Mouse (Mus musculus): Measurements from ENCODE around the gene Mapkap1. TPM values are rescaled to one million over a fixed set of nuclear protein-coding genes. Genes with fewer than 3 reads are reported as not detected.

Gene Mapkap1
- polyA plus RNA-seq, 1 experiment from 2014 or later: 74.6 TPM

- no peak overlapping the region for H3K4me2 ChIP-seq (ENCODE audit: low read depth, low read length)
- H3K27ac ChIP-seq (ENCODE audit: low read length): no peak overlapping the region
- 65% methylated on average over 7 of the region's 7 CpGs for WGBS
- ATAC-seq (ENCODE audit: low read depth): no peak
- H3K4me1 ChIP-seq (replicated peaks; ENCODE audit: control insufficient read depth, insufficient read depth, low read length): peaks cover 32% of the 10 kb centered on the region
- H3K4me3 ChIP-seq (ENCODE audit: low read length): no peak overlapping the region
- no peak overlapping the region for H3K9ac ChIP-seq (ENCODE audit: low read length)
- no peaks in the 10 kb centered on the region for H3K27me3 ChIP-seq (ENCODE audit: control insufficient read depth, insufficient read depth, low read depth, low read length)
- H3K9me3 ChIP-seq (ENCODE audit: control insufficient read depth, low read length): no peaks in the 10 kb centered on the region
- H3K36me3 ChIP-seq (ENCODE audit: control insufficient read depth, insufficient read depth, low read length): no peaks in the 10 kb centered on the region
Observed at GRCm38 (mm10) chr2:34549469-34549868, 142.9 kb downstream of the Mapkap1 start.

DNA sequence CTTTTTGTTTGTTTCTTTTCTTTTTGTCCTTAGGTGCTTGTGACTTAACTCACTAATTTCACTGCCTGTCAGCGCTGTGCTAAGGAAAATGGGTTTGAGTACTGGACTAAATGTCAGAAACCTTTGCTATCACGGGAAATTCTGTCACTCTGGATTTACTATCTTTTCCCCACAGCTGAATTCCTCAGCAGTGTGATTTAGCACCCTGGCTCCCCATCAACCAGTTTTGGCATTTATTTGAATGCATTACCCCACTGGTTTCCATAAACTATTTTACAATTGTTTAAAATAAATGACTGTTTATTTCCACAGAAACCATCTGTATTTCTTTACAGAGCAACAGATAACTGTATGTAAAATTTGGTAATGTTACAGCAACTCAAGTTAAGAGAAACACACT, 146.2 kb downstream of the Mapkap1 start:
- no peak overlapping the region for H3K4me3 ChIP-seq (ENCODE audit: low read length)
- H3K9ac ChIP-seq (ENCODE audit: low read length): no peak overlapping the region
- 42% methylated on average over 2 of the region's 2 CpGs for WGBS
- no peaks in the 10 kb centered on the region for H3K9me3 ChIP-seq (ENCODE audit: control insufficient read depth, low read length)
- peak; percentile 40 for ATAC-seq (ENCODE audit: low read depth)
- no peak overlapping the region for H3K27ac ChIP-seq (ENCODE audit: low read length)
- H3K4me2 ChIP-seq (ENCODE audit: low read depth, low read length): 0 out of 2 replicates have a peak overlapping the region, but pooled peaks have one; percentile 6
- H3K27me3 ChIP-seq (ENCODE audit: control insufficient read depth, insufficient read depth, low read depth, low read length): no peaks in the 10 kb centered on the region
- H3K4me1 ChIP-seq (replicated peaks; ENCODE audit: control insufficient read depth, insufficient read depth, low read length): peaks cover 21% of the 10 kb centered on the region
- H3K36me3 ChIP-seq (ENCODE audit: control insufficient read depth, insufficient read depth, low read length): no peaks in the 10 kb centered on the region

GRCm38 (mm10) chr2:34553580-34554231, 147.1 kb downstream of the Mapkap1 start:
- WGBS: 39% methylated on average over 6 of the region's 6 CpGs
- H3K4me3 ChIP-seq (ENCODE audit: low read length): no peak overlapping the region

GRCm38 (mm10) chr2:34560146-34560545, 153.6 kb downstream of the Mapkap1 start:
- Histone ChIP-seq H3K27ac (ENCODE audit: low read length) (no peak overlapping the region), H3K9me3 (ENCODE audit: control insufficient read depth, low read length) (no peaks in the 10 kb centered on the region), H3K4me3 (ENCODE audit: low read length) (no peak overlapping the region), H3K4me2 (ENCODE audit: low read depth, low read length) (no peak overlapping the region), H3K27me3 (ENCODE audit: control insufficient read depth, insufficient read depth, low read depth, low read length) (no peaks in the 10 kb centered on the region), H3K36me3 (ENCODE audit: control insufficient read depth, insufficient read depth, low read length) (no peaks in the 10 kb centered on the region), H3K9ac (ENCODE audit: low read length) (no peak overlapping the region), H3K4me1 (replicated peaks; ENCODE audit: control insufficient read depth, insufficient read depth, low read length) (no peaks in the 10 kb centered on the region)
- 77% methylated on average over 5 of the region's 5 CpGs for WGBS
- ATAC-seq (ENCODE audit: low read depth): no peak

More at GRCm38 (mm10) chr2:34553580-34554231, 147.1 kb downstream of the Mapkap1 start:
- Histone ChIP-seq H3K36me3 (ENCODE audit: control insufficient read depth, insufficient read depth, low read length) (no peaks in the 10 kb centered on the region), H3K4me1 (replicated peaks; ENCODE audit: control insufficient read depth, insufficient read depth, low read length) (peaks cover 21% of the 10 kb centered on the region), H3K9me3 (ENCODE audit: control insufficient read depth, low read length) (no peaks in the 10 kb centered on the region), H3K4me2 (ENCODE audit: low read depth, low read length) (no peak overlapping the region), H3K27me3 (ENCODE audit: control insufficient read depth, insufficient read depth, low read depth, low read length) (no peaks in the 10 kb centered on the region), H3K9ac (ENCODE audit: low read length) (no peak overlapping the region), H3K27ac (ENCODE audit: low read length) (peak overlapping the region; percentile 18; the same call in 1 of the 2 replicates)
- peak; percentile 72 for ATAC-seq (ENCODE audit: low read depth)

DNA sequence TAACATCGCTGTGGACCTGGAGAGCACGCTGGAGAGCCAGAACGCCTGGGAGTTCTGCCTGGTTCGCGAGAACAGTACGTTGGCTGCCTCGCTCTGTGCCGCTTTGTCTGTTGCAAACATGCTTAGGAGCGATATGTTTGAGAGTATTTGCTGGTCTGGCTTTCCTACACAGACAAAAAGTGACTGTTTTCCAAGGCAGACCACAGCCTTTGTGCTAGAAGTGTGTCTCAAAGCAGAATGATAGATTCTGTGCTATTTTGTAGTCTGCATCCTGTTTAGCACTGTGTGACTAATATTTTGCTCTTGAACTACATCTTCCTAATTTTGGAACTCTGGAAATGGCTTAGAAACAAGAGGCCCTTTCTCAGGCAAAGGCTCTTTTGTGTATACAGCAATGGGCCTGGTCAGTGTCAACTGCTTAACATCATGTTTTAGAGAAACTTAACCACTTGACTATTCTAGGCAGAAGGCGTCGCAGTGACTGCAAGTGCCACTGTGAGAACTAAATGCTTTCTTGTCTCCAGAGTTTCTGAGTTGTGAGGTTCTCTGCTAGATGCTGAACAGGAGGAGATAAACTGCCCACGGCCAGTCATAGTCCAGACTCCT, 156.6 kb downstream of the Mapkap1 start:
- WGBS: 63% methylated on average over 12 of the region's 12 CpGs
- ATAC-seq (ENCODE audit: low read depth): no peak
- H3K27ac ChIP-seq (ENCODE audit: low read length): no peak overlapping the region; the same call in 1 of the 2 replicates

GRCm38 (mm10) chr2:34563865-34564264, 157.3 kb downstream of the Mapkap1 start:
- ATAC-seq (ENCODE audit: low read depth): no peak
- Histone ChIP-seq H3K4me2 (ENCODE audit: low read depth, low read length) (no peak overlapping the region), H3K27ac (ENCODE audit: low read length) (no peak overlapping the region), H3K9me3 (ENCODE audit: control insufficient read depth, low read length) (no peaks in the 10 kb centered on the region), H3K4me3 (ENCODE audit: low read length) (no peak overlapping the region), H3K9ac (ENCODE audit: low read length) (no peak overlapping the region), H3K4me1 (replicated peaks; ENCODE audit: control insufficient read depth, insufficient read depth, low read length) (peaks cover 3% of the 10 kb centered on the region; the same call in 1 of the 2 replicates), H3K27me3 (ENCODE audit: control insufficient read depth, insufficient read depth, low read depth, low read length) (no peaks in the 10 kb centered on the region), H3K36me3 (ENCODE audit: control insufficient read depth, insufficient read depth, low read length) (no peaks in the 10 kb centered on the region)

More for the DNA sequence above, 156.6 kb downstream of the Mapkap1 start:
- Histone ChIP-seq H3K27me3 (ENCODE audit: control insufficient read depth, insufficient read depth, low read depth, low read length) (no peaks in the 10 kb centered on the region), H3K9me3 (ENCODE audit: control insufficient read depth, low read length) (no peaks in the 10 kb centered on the region), H3K9ac (ENCODE audit: low read length) (no peak overlapping the region), H3K4me3 (ENCODE audit: low read length) (no peak overlapping the region), H3K36me3 (ENCODE audit: control insufficient read depth, insufficient read depth, low read length) (no peaks in the 10 kb centered on the region), H3K4me2 (ENCODE audit: low read depth, low read length) (no peak overlapping the region), H3K4me1 (replicated peaks; ENCODE audit: control insufficient read depth, insufficient read depth, low read length) (peaks cover 3% of the 10 kb centered on the region; the same call in 1 of the 2 replicates)

- no peaks in the 10 kb centered on the region for H3K27me3 ChIP-seq (ENCODE audit: control insufficient read depth, insufficient read depth, low read depth, low read length)
- WGBS: 54% methylated on average over 4 of the region's 4 CpGs
- H3K9me3 ChIP-seq (ENCODE audit: control insufficient read depth, low read length): no peaks in the 10 kb centered on the region
- H3K4me2 ChIP-seq (ENCODE audit: low read depth, low read length): no peak overlapping the region
- no peak for ATAC-seq (ENCODE audit: low read depth)
- H3K9ac ChIP-seq (ENCODE audit: low read length): no peak overlapping the region
- no peak overlapping the region for H3K27ac ChIP-seq (ENCODE audit: low read length)
- H3K36me3 ChIP-seq (ENCODE audit: control insufficient read depth, insufficient read depth, low read length): no peaks in the 10 kb centered on the region
- peaks cover 17% of the 10 kb centered on the region for H3K4me1 ChIP-seq (replicated peaks; ENCODE audit: control insufficient read depth, insufficient read depth, low read length)
- H3K4me3 ChIP-seq (ENCODE audit: low read length): no peak overlapping the region
Observed at GRCm38 (mm10) chr2:34566146-34566545, 159.6 kb downstream of the Mapkap1 start.

GRCm38 (mm10) chr2:34566601-34567000, 160.0 kb downstream of the Mapkap1 start:
- H3K4me1 ChIP-seq (replicated peaks; ENCODE audit: control insufficient read depth, insufficient read depth, low read length): peaks cover 17% of the 10 kb centered on the region
- H3K9me3 ChIP-seq (ENCODE audit: control insufficient read depth, low read length): no peaks in the 10 kb centered on the region
- no peak overlapping the region for H3K9ac ChIP-seq (ENCODE audit: low read length)
- 48% methylated on average over 1 of the region's 1 CpGs for WGBS
- H3K27ac ChIP-seq (ENCODE audit: low read length): no peak overlapping the region
- H3K27me3 ChIP-seq (ENCODE audit: control insufficient read depth, insufficient read depth, low read depth, low read length): no peaks in the 10 kb centered on the region
- H3K4me3 ChIP-seq (ENCODE audit: low read length): no peak overlapping the region
- no peak overlapping the region for H3K4me2 ChIP-seq (ENCODE audit: low read depth, low read length)
- no peaks in the 10 kb centered on the region for H3K36me3 ChIP-seq (ENCODE audit: control insufficient read depth, insufficient read depth, low read length)
- no peak for ATAC-seq (ENCODE audit: low read depth)

DNA sequence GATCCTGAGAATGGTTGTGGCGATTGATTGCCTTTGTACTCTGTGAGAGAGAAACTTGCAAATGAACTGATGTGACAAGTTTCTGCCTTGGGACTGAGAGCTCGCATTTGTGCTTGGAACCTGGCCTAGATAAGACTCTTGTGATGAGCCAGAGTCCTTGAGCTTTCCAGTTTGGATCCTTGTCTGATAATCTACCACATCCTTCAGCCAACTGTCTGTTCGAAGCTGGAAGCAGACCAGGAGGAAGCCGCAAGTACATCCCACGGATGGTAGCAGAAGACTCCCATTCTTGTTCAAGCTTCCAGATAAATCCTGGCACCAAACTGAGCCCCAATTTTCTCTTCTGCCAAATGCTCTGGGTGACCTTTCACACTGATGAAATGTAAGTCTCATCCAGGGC, 162.6 kb downstream of the Mapkap1 start:
- Histone ChIP-seq H3K27ac (ENCODE audit: low read length) (no peak overlapping the region), H3K36me3 (ENCODE audit: control insufficient read depth, insufficient read depth, low read length) (no peaks in the 10 kb centered on the region), H3K27me3 (ENCODE audit: control insufficient read depth, insufficient read depth, low read depth, low read length) (no peaks in the 10 kb centered on the region), H3K4me1 (replicated peaks; ENCODE audit: control insufficient read depth, insufficient read depth, low read length) (peaks cover 17% of the 10 kb centered on the region), H3K4me2 (ENCODE audit: low read depth, low read length) (no peak overlapping the region), H3K4me3 (ENCODE audit: low read length) (no peak overlapping the region), H3K9me3 (ENCODE audit: control insufficient read depth, low read length) (no peaks in the 10 kb centered on the region), H3K9ac (ENCODE audit: low read length) (no peak overlapping the region)
- no peak for ATAC-seq (ENCODE audit: low read depth)
- 55% methylated on average over 5 of the region's 5 CpGs for WGBS

Data from lung, embryonic 16.5 days (tissue).